18 mouse cellular contexts compared by ENCODE assay signal in the genomic region with DNA sequence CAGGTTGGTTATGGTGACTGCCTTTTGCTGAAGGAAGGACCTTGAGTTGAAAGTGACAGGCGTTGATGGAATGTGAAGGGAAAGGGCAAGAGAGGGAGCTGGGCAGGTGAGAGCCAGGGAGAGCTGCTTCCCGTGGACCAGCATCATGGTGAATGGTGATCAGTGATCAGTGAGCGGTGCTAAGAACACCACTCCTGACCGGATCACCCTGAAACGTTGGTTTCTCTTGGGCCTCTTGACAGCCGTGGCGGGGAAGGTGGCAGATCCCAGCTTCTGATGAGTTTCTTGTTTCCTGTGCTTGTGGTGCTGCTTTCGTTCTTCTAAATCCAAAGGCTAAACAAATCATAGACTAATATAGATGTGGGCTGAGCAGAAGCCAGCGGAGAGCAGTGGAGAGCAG.
"Had no signal": no experiment of that assay in that cellular context is flagged by ENCODE, and none has a peak within 500 bp of the region (broad histone marks: within the 10 kb centered on the region; RNA-seq: fewer than 3 reads in every experiment).

No protein-coding gene starts in this region.

- H3K27me3 ChIP-seq: liver, embryonic 15.5 days; lung, embryonic 15.5 days; midbrain, embryonic 12.5 days had no signal

- H3K4me2 ChIP-seq: liver, embryonic 15.5 days; lung, embryonic 15.5 days; midbrain, embryonic 12.5 days; neural tube, embryonic 12.5 days had no signal

- DNase-seq: liver, postnatal 0 days; lung, adult 2 months; lung, postnatal 14 days; lung, postnatal 36 days; midbrain, embryonic 14.5 days; right cerebral cortex, postnatal 25 days; right cerebral cortex, postnatal 4 days; spleen, adult 18-20 months; thymus, adult 18-20 months; thymus, postnatal 14 days; thymus, postnatal 36 days had no signal

- H3K4me3 ChIP-seq: liver, embryonic 15.5 days; lung, embryonic 15.5 days; megakaryocyte, embryonic 14.5 days; midbrain, embryonic 12.5 days; neural tube, embryonic 12.5 days had no signal

- H3K27ac ChIP-seq: liver, embryonic 15.5 days; lung, embryonic 15.5 days; macrophage; midbrain, embryonic 12.5 days; neural tube, embryonic 12.5 days had no signal

- H3K4me1 ChIP-seq: megakaryocyte, embryonic 14.5 days had no signal

- H3K36me3 ChIP-seq: liver, embryonic 15.5 days; lung, embryonic 15.5 days; neural tube, embryonic 12.5 days had no signal

- H3K9me3 ChIP-seq: liver, embryonic 15.5 days; lung, embryonic 15.5 days; megakaryocyte, embryonic 14.5 days; midbrain, embryonic 12.5 days; neural tube, embryonic 12.5 days had no signal

- H3K9ac ChIP-seq: liver, embryonic 15.5 days; liver, postnatal 0 days; lung, embryonic 15.5 days; neural tube, embryonic 12.5 days had no signal

- ATAC-seq: liver, postnatal 0 days; lung, postnatal 0 days had no signal
